Mouse (Mus musculus): Measurements from ENCODE around the gene Rhoj.
A peak's percentile ranks its signal among the peaks of the same experiment; 100 is the strongest.
"Not testable (repeated sequence)": the region's sequence is repeated elsewhere in the genome, so short reads cannot be mapped to it uniquely, and the experiment has no call there.

Rhoj gene

GRCm38 (mm10) chr12:75307961-75308951, at the start of gene Rhoj:
Gene Rhoj (plus strand): TSS chr12:75308322.
- peak; percentile 49 to 55 for DNase-seq

GRCm38 (mm10) chr12:75271726-75272125, 36.4 kb upstream of the Rhoj start:
- no peak for DNase-seq

GRCm38 (mm10) chr12:75275730-75276129, 32.4 kb upstream of the Rhoj start:
- DNase-seq: no peak

GRCm38 (mm10) chr12:75277425-75277824, 30.7 kb upstream of the Rhoj start:
- no peak for DNase-seq

- DNase-seq: peak in 1 of 2 experiments; percentile 4
Measured at GRCm38 (mm10) chr12:75280502-75280901, 27.6 kb upstream of the Rhoj start.

- no peak for DNase-seq
Measured at GRCm38 (mm10) chr12:75283226-75283625, 24.9 kb upstream of the Rhoj start.

GRCm38 (mm10) chr12:75286166-75286565, 22.0 kb upstream of the Rhoj start:
- no peak for DNase-seq

GRCm38 (mm10) chr12:75290524-75290923, 17.6 kb upstream of the Rhoj start:
- DNase-seq: no peak

GRCm38 (mm10) chr12:75291556-75291955, 16.6 kb upstream of the Rhoj start:
- DNase-seq: no peak

- DNase-seq: no peak
Measured at GRCm38 (mm10) chr12:75292939-75293338, 15.2 kb upstream of the Rhoj start.

GRCm38 (mm10) chr12:75299865-75300264, 8.3 kb upstream of the Rhoj start:
- DNase-seq: no peak

GRCm38 (mm10) chr12:75304132-75304531, 4.0 kb upstream of the Rhoj start:
- no peak for DNase-seq

- peak in 1 of 2 experiments; percentile 9 for DNase-seq
Measured at GRCm38 (mm10) chr12:75309756-75310155, 1.6 kb downstream of the Rhoj start.

GRCm38 (mm10) chr12:75310766-75311165, 2.6 kb downstream of the Rhoj start:
- DNase-seq: no peak

- no peak for DNase-seq
Measured at GRCm38 (mm10) chr12:75311879-75312278, 3.8 kb downstream of the Rhoj start.

GRCm38 (mm10) chr12:75313992-75314391, 5.9 kb downstream of the Rhoj start:
- DNase-seq: no peak

- DNase-seq: no peak
Measured at GRCm38 (mm10) chr12:75315851-75316250, 7.7 kb downstream of the Rhoj start.

- no peak for DNase-seq
Measured at GRCm38 (mm10) chr12:75320441-75320925, 12.4 kb downstream of the Rhoj start.

- no peak for DNase-seq
Measured at GRCm38 (mm10) chr12:75321189-75321588, 13.1 kb downstream of the Rhoj start.

- no peak for DNase-seq
Measured at GRCm38 (mm10) chr12:75329188-75329587, 21.1 kb downstream of the Rhoj start.

GRCm38 (mm10) chr12:75339894-75340293, 31.8 kb downstream of the Rhoj start:
- no peak for DNase-seq

- DNase-seq: no peak
Measured at GRCm38 (mm10) chr12:75340331-75340730, 32.2 kb downstream of the Rhoj start.

- no peak for DNase-seq
Measured at GRCm38 (mm10) chr12:75348551-75348950, 40.4 kb downstream of the Rhoj start.

GRCm38 (mm10) chr12:75349537-75349936, 41.4 kb downstream of the Rhoj start:
- DNase-seq: not testable (repeated sequence)
